Mouse (Mus musculus): ENCODE results near the gene Gab2.

DNA sequence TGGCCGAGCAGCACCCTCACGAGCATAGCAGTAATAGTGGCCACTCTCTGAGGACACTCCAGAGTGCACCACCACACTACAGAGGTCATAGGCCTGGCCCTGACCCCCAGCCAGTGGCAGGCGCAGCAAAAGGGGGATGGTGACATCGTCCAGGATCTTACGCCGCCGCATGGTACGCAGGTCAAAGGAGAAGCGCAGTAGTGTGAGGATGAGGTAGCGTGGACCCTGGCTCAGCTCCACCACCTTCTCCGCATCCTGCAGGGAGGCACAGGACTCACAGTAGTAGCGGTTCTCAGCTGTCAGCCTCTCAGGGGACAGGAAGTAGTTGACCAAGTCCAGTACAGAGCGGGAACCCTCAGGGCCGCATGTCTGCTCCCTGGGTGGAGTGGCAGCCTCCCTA lies 230.2 kb downstream of the Gab2 start:
- no peak for TF ChIP-seq CTCF (IDR thresholded peaks at IDR 0.05; ENCODE audit: control insufficient read depth, insufficient read depth, low read length)
- no peak for TF ChIP-seq POLR2A (IDR thresholded peaks at IDR 0.05; ENCODE audit: borderline replicate concordance, control insufficient read depth, low read depth, low read length)

Measured in bone marrow, adult 2 months (tissue).